Mouse (Mus musculus): ENCODE measurements around the gene Fam107b.

DNA sequence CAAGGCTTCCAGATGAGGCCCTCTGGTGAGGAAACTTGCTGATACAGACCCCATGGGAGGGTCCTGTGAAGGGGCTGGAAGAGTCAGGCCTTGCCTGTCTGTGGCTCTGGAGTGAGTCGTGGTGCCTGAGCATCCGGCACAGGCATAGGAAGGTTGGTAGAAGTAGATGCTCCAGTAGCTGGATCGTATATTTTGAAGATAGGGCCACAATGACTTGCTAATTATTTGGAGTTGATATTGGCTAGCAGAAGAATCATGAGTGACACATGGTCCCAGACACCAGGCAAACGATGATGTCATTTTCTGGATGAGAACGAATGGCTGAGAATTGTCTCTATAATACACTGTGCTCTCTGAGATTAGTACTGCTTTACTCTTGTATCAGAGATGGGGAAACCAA lies 150.8 kb downstream of the Fam107b start:
- TF ChIP-seq CTCF (IDR thresholded peaks at IDR 0.05; ENCODE audit: extremely low read depth, insufficient read depth, insufficient read length, insufficient replicate concordance) (no peak), POLR2A (IDR thresholded peaks at IDR 0.05; ENCODE audit: low read depth, low read length) (no peak)
